Mouse (Mus musculus) left cerebral cortex, adult 18-20 months (tissue): ENCODE measurements around the gene Hist1h2ai. TPM values are rescaled to one million over a fixed set of nuclear protein-coding genes. Genes with fewer than 3 reads are reported as not detected.

Source experiments
- DNase-seq, 2 experiments: peaks; one replicate each; pipeline ENCODE4 v3.0.0; 2021 to 2022; ENCODE audit warnings: low spot score in 2 of 2, mixed read lengths in 1 of 2
- total RNA-seq, 2 experiments: library from RNA; stranded (reverse); gene quantifications; 2 replicates each; pipeline ENCODE4 v1.2.3; 2021

Hist1h2ai gene
- total RNA-seq, 2 experiments from 2014 or later: 20.3 to 34.8 TPM

DNA sequence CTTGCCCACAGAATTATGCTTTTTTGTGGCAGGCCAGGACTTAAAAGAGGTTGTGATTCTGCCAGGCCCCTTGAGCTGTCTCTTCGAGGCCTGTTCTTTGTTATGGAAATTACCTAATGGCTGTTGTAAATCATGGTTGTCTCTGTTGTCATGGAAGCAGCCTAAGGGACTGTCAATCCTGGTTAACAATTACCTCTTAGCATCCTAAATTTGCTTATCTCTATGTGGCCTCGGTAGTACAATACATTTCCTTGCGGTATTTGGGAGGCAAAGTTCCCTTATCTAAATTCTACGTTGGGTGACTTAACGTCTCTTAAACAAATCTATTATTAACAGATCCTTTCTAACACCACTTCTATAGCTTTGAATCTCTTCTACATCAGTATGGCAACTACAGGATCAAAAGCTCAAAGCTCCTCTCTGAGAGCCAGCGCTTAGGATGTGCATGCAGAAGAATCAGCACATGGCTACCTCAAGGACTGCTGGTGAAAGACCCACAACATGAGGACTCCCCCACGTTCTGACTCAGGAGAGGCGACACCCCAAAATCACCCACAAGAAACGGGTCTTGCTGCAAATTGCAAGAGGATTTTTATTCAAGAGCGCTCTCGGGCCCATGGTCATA, 11.8 kb downstream of the Hist1h2ai start:
- no peak for DNase-seq

DNA sequence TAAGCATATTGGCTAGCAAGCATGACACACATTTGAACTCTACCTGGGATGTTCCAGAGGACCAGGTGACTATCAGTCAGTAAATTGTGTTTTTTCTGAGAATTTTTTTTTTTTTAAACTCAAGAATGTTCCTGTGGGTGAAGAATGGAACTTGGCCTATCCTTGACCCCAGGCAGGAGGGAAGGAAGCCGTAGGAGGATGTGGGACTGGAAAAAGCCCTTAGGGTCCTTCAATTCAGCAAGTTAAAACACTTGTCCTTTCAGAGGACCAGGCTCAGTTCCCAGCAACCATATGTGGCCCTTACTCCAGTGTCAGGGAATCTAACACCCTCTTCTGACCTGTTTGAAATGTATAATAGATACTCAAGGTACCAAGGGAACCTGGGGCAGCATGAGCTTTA, 13.3 kb downstream of the Hist1h2ai start:
- DNase-seq: no peak

DNA sequence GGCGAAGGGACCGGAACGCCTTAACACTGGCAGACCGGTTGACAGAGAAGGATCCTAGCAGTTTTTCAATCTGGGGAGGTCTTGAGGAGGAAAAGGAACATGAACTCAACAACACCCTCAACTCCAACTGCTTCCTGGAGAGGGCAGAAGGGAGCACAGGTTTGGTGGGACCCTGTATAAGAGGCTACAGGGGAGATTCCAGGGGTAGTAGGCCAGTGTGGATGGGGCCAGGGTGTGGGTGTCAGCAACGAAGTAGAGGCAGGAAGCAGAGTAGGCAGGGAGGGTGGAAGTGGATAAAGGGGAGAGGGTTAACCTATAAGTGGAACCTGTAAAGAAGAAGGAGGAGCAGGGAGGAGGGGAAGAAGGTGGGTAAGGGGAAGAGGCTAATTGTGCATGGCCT, 17.2 kb downstream of the Hist1h2ai start:
- DNase-seq: no peak

DNA sequence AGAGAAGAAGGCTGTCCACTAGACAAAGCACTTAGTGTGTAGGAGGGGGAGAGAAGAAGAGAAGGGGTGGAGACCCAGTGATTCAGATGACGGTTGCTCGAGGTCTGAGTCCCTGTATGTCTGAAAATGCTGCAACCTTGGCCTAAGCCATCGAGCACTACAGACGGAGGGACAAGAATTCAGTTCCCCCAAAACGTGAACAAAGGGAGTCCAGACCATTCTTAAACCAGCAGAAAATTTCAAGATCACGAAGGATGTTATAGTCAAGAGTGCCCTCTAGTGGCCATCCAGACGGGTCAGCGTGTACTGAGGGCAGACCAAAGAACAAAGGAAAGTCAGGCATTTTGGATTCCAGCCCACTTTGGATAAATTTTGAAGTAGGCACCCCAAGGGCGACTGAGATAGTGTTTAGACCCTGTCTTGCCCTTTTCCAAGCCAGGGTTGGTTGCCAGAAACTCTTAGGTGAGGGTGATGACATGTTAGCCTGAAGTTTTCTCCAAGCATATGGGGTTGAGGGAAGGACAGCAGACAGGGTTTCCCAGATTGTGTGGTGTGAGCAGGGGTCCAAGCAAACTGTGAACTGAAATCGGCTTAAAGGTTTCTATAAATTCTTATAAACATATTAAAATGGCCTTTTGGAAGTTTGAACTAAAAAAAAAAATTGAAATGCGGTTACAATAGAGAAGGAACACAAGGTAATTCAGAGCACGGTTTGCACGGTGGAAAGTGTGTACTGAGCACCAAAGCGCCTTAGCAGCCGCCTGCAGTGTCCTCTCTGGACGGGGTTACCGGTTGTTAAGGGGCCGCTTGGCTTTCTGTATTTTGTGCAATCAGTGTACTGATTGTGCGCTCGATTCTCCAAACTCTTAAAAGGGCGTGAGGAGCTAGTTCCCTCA, 18.0 kb downstream of the Hist1h2ai start:
- peak; percentile 70 to 74 for DNase-seq

DNA sequence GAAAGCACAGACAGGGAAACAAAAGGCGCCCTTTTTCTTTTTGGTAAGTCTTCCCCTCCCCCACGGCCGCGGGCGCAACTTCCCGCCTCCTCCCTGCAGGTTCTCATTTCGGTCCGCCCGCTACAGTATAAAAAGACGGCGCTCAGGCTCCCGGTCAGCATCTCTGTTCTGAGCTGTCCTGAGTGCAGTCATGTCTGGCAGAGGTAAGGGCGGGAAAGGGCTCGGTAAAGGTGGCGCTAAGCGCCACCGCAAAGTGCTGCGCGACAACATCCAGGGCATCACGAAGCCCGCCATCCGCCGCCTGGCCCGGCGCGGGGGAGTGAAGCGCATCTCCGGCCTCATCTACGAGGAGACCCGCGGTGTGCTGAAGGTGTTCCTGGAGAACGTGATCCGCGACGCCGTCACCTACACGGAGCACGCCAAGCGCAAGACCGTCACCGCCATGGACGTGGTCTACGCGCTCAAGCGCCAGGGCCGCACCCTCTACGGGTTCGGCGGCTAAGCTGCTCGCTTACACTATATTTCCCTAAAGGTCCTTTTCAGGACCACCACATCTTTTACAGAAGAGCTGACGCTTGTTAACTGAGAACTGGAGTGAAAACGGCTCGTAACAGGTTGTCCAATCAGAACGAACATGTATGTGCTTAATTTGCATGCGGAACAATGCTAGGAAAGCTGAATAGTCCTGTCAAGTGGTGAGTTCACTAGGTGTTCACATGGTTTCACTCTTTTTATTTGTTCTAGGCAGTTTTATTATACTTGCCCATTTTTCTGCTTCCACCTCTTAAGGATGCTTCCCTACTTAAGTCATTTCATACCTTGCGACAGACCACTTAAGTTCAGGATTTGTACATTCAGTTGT, 18.9 kb downstream of the Hist1h2ai start, which contains the start of gene Hist1h4j:
Gene Hist1h4j, plus strand, starts transcription at position 159 of the 862 bp plus-strand sequence.
- DNase-seq: peak; percentile 63 to 76

DNA sequence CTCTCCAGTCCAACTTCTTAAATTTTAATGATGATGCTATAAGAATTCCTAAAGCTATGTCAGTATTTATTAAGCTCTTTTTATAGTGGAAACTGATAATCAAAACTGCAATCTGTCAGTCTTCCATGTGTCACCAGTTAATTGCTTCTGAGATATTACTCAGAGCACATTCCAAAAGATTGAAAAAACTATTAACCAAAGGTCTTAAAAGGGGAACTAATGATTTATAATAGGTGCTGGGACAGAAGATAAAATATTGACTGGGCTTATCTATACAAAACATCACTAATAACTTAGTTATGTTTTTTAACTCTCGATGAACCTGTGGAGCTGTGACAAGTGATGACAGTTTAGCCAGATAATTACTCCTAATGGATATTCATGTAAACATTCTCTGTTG, 28.8 kb downstream of the Hist1h2ai start:
- DNase-seq: no peak

DNA sequence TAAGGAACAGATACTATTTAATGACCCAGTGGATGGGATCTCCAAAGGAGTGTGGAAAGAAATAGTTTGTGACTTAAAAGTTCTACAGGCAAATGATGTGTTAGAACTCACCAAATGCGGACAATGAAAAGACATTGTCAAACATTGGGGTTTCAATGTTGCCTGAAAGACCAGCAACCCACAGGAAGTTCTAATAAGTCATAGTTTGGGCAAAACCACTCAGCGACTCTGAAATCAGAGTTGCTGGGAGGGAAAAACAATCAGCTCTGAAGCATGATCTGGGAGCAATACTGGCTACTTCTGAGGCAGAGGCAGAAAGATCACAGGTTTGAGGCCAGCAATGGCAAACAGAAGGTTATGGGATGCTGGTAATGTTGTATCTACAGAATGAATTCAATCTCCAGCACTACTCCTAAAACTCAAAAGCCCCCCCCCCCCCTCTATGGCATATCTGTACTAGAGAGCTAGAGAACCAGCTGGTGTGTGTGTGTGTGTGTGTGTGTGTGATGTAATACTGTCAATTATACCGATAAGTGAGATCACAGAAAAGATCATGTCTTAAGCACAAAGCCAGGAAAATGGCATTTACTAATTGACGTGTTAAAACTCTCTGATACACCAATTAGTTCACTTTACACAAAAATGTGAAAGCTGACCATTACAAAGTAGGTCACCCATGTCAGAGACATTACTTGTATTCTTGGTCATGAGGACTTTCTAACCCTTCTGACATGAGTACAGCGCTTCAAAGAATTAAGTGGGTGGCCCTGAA, 33.4 kb downstream of the Hist1h2ai start:
- DNase-seq: no peak

DNA sequence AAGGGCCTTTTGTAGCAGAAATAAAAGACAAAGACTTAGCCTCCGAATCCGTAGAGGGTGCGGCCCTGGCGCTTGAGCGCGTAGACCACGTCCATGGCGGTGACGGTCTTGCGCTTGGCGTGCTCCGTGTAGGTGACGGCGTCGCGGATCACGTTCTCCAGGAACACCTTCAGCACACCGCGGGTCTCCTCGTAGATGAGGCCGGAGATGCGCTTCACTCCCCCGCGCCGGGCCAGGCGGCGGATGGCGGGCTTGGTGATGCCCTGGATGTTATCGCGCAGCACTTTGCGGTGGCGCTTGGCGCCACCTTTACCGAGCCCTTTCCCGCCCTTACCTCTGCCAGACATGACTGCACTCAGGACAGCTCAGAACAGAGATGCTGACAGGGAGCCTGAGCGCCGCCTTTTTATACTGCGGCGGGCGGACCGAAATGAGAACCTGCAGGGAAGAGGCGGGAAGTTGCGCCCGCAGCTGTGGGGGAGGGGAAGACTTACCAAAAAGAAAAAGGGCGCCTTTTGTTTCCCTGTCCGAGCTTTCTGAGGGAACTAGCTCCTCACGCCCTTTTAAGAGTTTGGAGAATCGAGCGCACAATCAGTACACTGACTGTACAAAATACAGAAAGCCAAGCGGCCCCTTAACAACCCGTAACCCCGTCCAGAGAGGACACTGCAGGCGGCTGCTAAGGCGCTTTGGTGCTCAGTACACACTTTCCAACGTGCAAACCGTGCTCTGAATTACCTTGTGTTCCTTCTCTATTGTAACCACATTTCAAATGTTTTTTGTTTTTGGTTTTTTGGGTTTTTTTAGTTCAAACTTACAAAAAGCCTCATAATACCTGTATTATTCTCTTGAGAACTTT, 34.2 kb downstream of the Hist1h2ai start, which contains the start of gene Hist1h4k:
Gene Hist1h4k, minus strand, starts transcription at position 347 of the 859 bp plus-strand sequence.
- peak; percentile 88 to 94 for DNase-seq

DNA sequence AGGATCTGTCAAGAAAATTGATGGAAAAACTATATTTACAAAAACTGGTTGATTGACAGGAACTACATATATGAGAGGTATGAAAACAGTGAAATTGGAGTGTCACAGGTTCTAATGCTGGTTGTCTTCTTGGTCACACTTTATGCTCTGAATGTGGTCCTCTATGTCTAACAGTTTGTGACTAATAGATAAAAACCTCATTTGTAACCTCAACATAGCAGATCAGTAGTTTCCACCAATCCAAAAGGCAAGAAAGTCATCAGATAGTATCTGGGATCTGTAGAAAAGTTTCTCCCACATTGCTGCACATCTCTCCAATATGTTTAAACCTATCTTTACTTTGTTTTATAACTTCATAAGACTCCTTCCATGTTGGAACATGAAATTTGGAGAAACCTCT, 35.2 kb downstream of the Hist1h2ai start:
- no peak for DNase-seq

DNA sequence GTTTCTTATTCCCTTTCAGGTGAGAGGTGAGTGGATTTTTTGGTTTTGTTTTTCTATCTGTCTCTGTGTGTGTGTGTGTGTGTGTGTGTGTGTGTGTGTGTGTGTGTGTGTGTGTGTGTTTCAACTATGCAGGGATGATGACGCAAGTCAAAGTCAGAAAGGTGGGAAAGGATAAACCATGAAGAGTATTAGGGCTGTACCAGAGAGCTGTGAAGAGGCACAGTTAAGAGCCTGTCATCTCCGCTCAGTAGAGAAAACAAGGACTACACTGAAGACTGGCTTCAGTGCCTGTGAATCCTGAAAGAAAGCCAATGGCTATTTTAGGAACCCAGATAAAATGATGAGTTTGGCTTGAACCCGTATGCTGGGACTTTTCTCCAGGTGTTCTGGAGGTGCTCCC, 35.6 kb downstream of the Hist1h2ai start:
- no peak for DNase-seq

DNA sequence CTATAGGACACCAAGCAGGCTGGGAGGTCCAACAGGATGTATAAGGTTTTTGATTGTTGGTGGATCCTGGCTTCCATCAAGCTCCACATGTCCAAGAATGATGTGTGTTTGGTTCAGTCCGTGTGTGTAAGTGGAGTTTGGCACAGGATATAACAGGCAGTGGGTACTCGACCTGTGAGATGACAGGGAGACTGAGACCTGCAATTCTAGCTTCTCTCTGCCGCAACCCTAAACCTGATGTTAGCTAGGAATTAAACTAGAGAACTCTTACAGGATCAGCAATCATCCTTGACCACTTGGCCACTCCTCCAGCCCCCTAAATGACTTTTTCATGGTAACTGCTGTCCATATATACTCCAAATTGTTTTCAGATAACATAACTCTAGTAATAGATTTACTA, 36.1 kb downstream of the Hist1h2ai start:
- DNase-seq: no peak

DNA sequence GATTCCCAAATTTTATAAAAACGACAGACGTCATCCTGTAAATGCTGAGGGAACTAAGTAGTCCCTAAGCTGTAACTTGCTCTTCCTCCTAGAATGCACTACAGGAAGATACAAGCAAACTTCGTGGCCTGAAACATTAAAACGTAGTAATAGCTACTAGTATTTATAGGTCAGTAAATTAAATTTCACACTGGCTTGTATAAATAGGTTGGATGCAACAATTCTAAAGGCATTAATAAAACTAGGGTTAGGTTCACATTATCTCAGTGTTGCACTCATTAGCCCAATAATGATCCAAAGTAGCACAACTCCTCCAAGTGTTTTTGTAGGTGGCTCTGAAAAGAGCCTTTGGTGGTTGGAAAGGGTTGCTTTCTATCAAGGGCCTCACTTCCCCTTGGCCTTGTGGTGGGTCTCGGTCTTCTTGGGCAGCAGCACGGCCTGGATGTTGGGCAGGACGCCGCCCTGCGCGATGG, 36.9 kb downstream of the Hist1h2ai start:
- no peak for DNase-seq

DNA sequence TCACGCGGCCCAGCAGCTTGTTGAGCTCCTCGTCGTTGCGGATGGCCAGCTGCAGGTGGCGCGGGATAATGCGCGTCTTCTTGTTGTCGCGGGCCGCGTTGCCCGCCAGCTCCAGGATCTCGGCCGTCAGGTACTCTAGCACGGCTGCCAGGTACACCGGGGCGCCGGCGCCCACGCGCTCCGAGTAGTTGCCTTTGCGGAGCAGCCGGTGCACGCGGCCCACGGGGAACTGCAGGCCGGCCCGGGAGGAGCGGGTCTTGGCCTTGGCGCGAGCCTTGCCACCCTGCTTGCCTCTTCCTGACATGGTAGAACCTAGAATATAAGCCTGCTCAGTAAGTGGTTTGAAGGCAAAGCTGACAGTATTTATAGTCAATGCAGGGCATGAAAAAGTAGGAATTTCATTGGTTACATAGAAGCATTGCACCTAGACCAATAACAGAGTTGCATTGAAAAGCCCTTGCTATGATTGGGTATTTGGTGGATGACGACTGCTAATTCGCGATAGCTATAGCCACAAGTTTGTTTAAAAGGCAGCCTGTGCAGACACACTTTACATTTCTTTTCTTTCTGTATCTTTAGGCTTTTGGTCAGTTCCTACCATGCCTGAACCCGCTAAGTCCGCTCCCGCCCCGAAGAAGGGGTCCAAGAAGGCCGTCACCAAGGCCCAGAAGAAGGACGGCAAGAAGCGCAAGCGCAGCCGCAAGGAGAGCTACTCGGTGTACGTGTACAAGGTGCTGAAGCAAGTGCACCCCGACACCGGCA, 37.5 kb downstream of the Hist1h2ai start, which contains the start of the genes Hist1h2ak and Hist1h2bn:
Gene Hist1h2ak, minus strand, starts transcription at position 304 of the 762 bp plus-strand sequence.
Gene Hist1h2bn, plus strand, starts transcription at position 600 of the 762 bp plus-strand sequence.
- peak; percentile 62 to 73 for DNase-seq

DNA sequence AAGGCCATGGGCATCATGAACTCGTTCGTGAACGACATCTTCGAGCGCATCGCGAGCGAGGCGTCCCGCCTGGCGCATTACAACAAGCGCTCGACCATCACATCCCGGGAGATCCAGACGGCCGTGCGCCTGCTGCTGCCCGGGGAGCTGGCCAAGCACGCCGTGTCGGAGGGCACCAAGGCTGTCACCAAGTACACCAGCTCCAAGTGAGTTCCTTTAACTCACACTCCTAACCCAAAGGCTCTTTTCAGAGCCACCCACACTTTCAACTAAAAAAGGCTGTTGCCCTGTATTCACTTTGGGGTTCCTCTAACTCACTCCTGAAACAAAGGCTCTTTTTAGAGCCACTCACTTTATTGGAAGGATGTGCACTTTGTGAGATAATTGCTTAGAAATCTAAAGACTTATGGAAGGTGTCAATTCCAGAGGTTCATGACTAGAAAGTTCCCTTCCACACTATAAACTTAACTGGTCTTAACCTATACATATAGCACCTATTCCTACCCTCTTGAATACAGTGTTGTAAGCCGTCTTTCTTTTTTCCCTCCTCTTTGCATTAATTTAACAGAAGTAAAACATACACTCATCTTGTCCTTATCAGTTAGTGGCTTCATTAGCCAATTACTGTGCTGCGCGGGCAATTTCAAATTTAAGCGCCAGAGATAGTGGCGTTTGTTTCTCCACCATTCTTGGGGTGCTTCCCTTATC, 38.2 kb downstream of the Hist1h2ai start:
- DNase-seq: peak; percentile 17 to 42

DNA sequence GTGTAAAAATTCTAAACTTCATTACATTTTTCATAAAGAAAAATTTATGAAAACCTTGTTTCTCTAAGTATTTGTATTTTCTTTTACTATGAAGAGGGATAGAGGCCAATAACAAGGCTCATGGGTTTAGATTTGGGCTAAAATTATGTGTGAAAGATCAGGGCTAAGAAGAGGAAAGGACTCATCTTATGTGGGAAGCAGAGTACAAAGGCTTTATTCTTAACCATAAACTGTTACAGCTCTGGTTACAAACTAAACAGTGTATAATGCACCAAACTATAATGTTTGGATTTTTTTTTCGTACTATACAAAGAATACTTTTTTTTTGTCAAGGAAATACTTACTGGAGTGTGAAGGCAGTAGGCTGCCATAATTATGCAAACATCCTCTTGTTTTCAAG, 39.5 kb downstream of the Hist1h2ai start:
- DNase-seq: no peak
